Mouse (Mus musculus): ENCODE measurements around the gene Ddit4.

GRCm38 (mm10) chr10:59903170-59903569, 48.5 kb downstream of the Ddit4 start:
- TF ChIP-seq POLR2A (IDR thresholded peaks at IDR 0.05; ENCODE audit: insufficient read depth, low read depth, low read length) (no peak), CTCF (IDR thresholded peaks at IDR 0.05; ENCODE audit: insufficient read depth, low read depth, low read length) (no peak)

Measured in olfactory bulb, adult 2 months (tissue).